Mouse (Mus musculus) megakaryocyte, embryonic 14.5 days (primary cell): ENCODE measurements around the gene Gipc2. TPM values are rescaled to one million over a fixed set of nuclear protein-coding genes. Genes with fewer than 3 reads are reported as not detected.
A peak's percentile ranks its signal among the peaks of the same experiment; 100 is the strongest.
"Not testable (repeated sequence)": the region's sequence is repeated elsewhere in the genome, so short reads cannot be mapped to it uniquely, and the experiment has no call there.

Experiments
- H3K27me3 ChIP-seq: replicated peaks from 2 replicates; pipeline ENCODE3; 2012; ENCODE audit warnings: inconsistent platforms
- H3K36me3 ChIP-seq: replicated peaks from 2 replicates; pipeline ENCODE3; 2012; ENCODE audit warnings: low read length, inconsistent platforms, mixed read lengths
- H3K4me1 ChIP-seq: 2 replicates; pipeline ENCODE4 v1.6.1; 2012; ENCODE audit warnings: inconsistent platforms
- H3K4me3 ChIP-seq: replicated peaks from 2 replicates; pipeline ENCODE3; 2012; ENCODE audit warnings: moderate library complexity, mild to moderate bottlenecking, inconsistent platforms
- H3K9me3 ChIP-seq: 2 replicates; pipeline ENCODE4 v1.6.1; 2012; ENCODE audit warnings: inconsistent platforms
- FLI1 ChIP-seq: IDR thresholded peaks from 2 replicates; pipeline ENCODE4 v1.6.1; 2012; ENCODE audit warnings: low read length, inconsistent platforms, mixed read lengths
- GATA1 ChIP-seq: IDR thresholded peaks from 3 replicates; pipeline ENCODE4 v1.6.1; 2012; ENCODE audit warnings: mixed read lengths, low read length, inconsistent platforms, borderline replicate concordance
- polyA plus RNA-seq: library from polyadenylated mRNA; stranded (reverse); fragments of >175 nt; gene quantifications from 2 replicates; pipeline ENCODE4 v1.2.3, GENCODE M21; 2012; ENCODE audit warnings: low replicate concordance; ENCODE audit not compliant: insufficient read depth

The Gipc2 gene
- polyA plus RNA-seq, 1 experiment: 2.4 TPM

- peaks cover 10% of the 10 kb centered on the region for H3K36me3 ChIP-seq
- no peak overlapping the region for H3K4me3 ChIP-seq
- TF ChIP-seq GATA1: no peak
- no peak for TF ChIP-seq FLI1
- H3K9me3 ChIP-seq: no peaks in the 10 kb centered on the region
- H3K27me3 ChIP-seq: no peaks in the 10 kb centered on the region
- H3K4me1 ChIP-seq: peaks cover 46% of the 10 kb centered on the region
Measured at GRCm38 (mm10) chr3:152203996-152204395, 38.0 kb upstream of the Gipc2 start.

DNA sequence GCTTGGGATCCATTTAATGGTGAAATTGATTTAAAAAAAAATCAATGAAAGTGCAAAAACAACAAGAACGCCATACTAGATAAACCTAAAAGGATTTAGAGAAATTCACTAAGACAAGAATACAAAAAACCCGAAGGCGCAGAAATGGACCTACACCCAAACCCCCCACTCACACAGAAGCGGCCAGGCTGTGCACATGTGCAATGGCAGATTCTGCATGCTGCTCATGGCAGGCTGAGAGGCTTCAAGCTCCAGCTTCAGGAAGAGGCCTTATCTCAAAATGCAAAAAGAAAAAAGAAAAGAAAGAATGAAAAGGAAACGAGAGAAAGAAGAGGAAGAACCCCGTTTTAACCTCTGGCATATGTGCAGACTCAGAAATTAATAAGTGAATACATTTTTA, 37.4 kb upstream of the Gipc2 start:
- Histone ChIP-seq H3K4me1 (peaks cover 42% of the 10 kb centered on the region), H3K27me3 (no peaks in the 10 kb centered on the region), H3K9me3 (no peaks in the 10 kb centered on the region), H3K4me3 (no peak overlapping the region), H3K36me3 (peaks cover 10% of the 10 kb centered on the region)
- no peak for TF ChIP-seq FLI1
- no peak for TF ChIP-seq GATA1

GRCm38 (mm10) chr3:152202942-152203341, 36.9 kb upstream of the Gipc2 start:
- H3K9me3 ChIP-seq: no peaks in the 10 kb centered on the region
- H3K27me3 ChIP-seq: no peaks in the 10 kb centered on the region
- peaks cover 10% of the 10 kb centered on the region for H3K36me3 ChIP-seq
- H3K4me3 ChIP-seq: no peak overlapping the region
- H3K4me1 ChIP-seq: peaks cover 38% of the 10 kb centered on the region
- no peak for TF ChIP-seq FLI1
- no peak for TF ChIP-seq GATA1

GRCm38 (mm10) chr3:152201651-152202050, 35.6 kb upstream of the Gipc2 start:
- Histone ChIP-seq H3K27me3 (no peaks in the 10 kb centered on the region), H3K36me3 (no peaks in the 10 kb centered on the region), H3K9me3 (no peaks in the 10 kb centered on the region), H3K4me1 (peaks cover 35% of the 10 kb centered on the region), H3K4me3 (no peak overlapping the region)
- no peak for TF ChIP-seq GATA1
- no peak for TF ChIP-seq FLI1

- TF ChIP-seq GATA1: no peak
- TF ChIP-seq FLI1: no peak
- Histone ChIP-seq H3K4me1 (peaks cover 34% of the 10 kb centered on the region), H3K4me3 (no peak overlapping the region), H3K27me3 (no peaks in the 10 kb centered on the region), H3K9me3 (no peaks in the 10 kb centered on the region), H3K36me3 (no peaks in the 10 kb centered on the region)
Measured at GRCm38 (mm10) chr3:152201181-152201580, 35.2 kb upstream of the Gipc2 start.

GRCm38 (mm10) chr3:152199125-152199524, 33.1 kb upstream of the Gipc2 start:
- Histone ChIP-seq H3K4me1 (peaks cover 26% of the 10 kb centered on the region), H3K9me3 (no peaks in the 10 kb centered on the region), H3K4me3 (no peak overlapping the region), H3K27me3 (no peaks in the 10 kb centered on the region), H3K36me3 (no peaks in the 10 kb centered on the region)
- TF ChIP-seq GATA1: no peak
- TF ChIP-seq FLI1: no peak

- H3K4me3 ChIP-seq, H3K27me3 ChIP-seq, H3K9me3 ChIP-seq, H3K36me3 ChIP-seq: not testable (repeated sequence)
- peaks cover 17% of the 10 kb centered on the region for H3K4me1 ChIP-seq
Measured at GRCm38 (mm10) chr3:152197246-152197645, 31.2 kb upstream of the Gipc2 start.

DNA sequence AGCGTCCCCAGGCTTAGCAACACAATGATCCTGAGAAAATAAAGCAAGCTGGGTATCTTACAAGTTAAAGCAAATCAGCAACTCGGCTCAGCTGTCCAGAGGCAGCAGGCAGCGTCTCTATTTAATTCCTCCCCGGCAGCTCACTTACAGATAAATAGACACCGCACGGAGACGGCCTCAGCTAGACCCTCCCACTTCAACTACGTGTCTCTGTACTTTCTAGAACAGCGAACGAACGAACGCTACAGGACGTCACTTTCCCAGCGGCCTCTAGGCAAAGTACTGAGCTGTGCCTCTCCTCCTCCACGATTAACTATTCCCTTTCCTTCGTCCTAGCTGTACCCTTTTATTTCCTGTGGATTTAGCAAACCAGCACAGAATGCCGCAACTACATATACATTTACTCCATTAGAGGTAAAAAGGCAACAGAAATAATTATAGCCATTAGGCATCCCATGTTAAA, 27.6 kb upstream of the Gipc2 start:
- Histone ChIP-seq H3K4me1 (peaks cover 26% of the 10 kb centered on the region), H3K4me3 (peak overlapping the region; percentile 95), H3K27me3 (no peaks in the 10 kb centered on the region), H3K36me3 (peaks cover 9% of the 10 kb centered on the region), H3K9me3 (no peaks in the 10 kb centered on the region)
- TF ChIP-seq FLI1 (no peak), GATA1 (no peak)

DNA sequence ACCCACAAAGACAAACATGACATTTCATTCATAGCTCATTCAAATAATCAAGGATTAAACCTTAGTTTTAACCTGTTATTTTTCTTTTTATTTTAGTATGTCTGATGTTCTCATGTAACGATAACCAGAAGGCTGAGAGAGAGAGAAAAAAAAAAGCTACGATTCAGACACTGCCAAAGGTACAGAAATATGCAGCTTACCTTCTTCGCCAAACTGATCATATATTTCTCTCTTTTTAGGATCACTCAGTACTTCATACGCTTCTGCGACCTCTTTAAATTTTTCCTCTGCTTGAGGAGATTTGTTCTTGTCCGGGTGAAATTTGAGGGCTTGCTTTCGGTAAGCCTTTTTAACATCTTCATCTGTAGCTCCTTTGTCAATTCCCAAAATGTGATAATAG, 27.1 kb upstream of the Gipc2 start:
- peaks cover 12% of the 10 kb centered on the region for H3K36me3 ChIP-seq
- H3K9me3 ChIP-seq: no peaks in the 10 kb centered on the region
- TF ChIP-seq GATA1 (no peak), FLI1 (no peak)
- H3K4me3 ChIP-seq: peak overlapping the region; percentile 95
- peaks cover 30% of the 10 kb centered on the region for H3K4me1 ChIP-seq
- no peaks in the 10 kb centered on the region for H3K27me3 ChIP-seq

GRCm38 (mm10) chr3:152192238-152192931, 26.4 kb upstream of the Gipc2 start:
- TF ChIP-seq FLI1 (no peak), GATA1 (no peak)
- Histone ChIP-seq H3K36me3 (peaks cover 20% of the 10 kb centered on the region), H3K9me3 (no peaks in the 10 kb centered on the region), H3K27me3 (no peaks in the 10 kb centered on the region), H3K4me1 (peaks cover 32% of the 10 kb centered on the region), H3K4me3 (peak overlapping the region; percentile 95)

GRCm38 (mm10) chr3:152191791-152192237, 25.8 kb upstream of the Gipc2 start:
- H3K4me1 ChIP-seq: peaks cover 33% of the 10 kb centered on the region

More at GRCm38 (mm10) chr3:152191791-152192237, 25.8 kb upstream of the Gipc2 start:
- TF ChIP-seq FLI1: no peak
- no peak for TF ChIP-seq GATA1
- H3K27me3 ChIP-seq: no peaks in the 10 kb centered on the region
- peak overlapping the region; percentile 95 for H3K4me3 ChIP-seq
- H3K9me3 ChIP-seq: no peaks in the 10 kb centered on the region
- H3K36me3 ChIP-seq: peaks cover 25% of the 10 kb centered on the region
